Mouse (Mus musculus) hindbrain, embryonic 15.5 days (tissue): ENCODE data around the gene Fcrl6. TPM values are rescaled to one million over a fixed set of nuclear protein-coding genes. Genes with fewer than 3 reads are reported as not detected.

Experiments used
- ATAC-seq: fragments of 200-750 bp; cut with Nextera tagmentation; 2 replicates; pipeline ENCODE4 v1.8.0; 2017; ENCODE audit warnings: low read depth, moderate number of reproducible peaks, moderate TSS enrichment; ENCODE audit not compliant: low FRiP score
- H3K27ac ChIP-seq: fragments of 300-500 bp; sonication (generic); replicated peaks from 2 replicates; pipeline ENCODE4 v1.5.1; 2015; ENCODE audit warnings: mild to moderate bottlenecking, inconsistent platforms
- H3K27me3 ChIP-seq: fragments of 300-500 bp; sonication (generic); 2 replicates; pipeline ENCODE4 v1.6.1; 2015; ENCODE audit warnings: control low read depth, inconsistent platforms
- H3K36me3 ChIP-seq: fragments of 300-500 bp; sonication (generic); 2 replicates; pipeline ENCODE4 v1.6.1; 2015; ENCODE audit warnings: control low read depth, inconsistent platforms
- H3K4me1 ChIP-seq: fragments of 300-500 bp; sonication (generic); replicated peaks from 2 replicates; pipeline ENCODE4 v1.6.1; 2015; ENCODE audit warnings: control low read depth, inconsistent platforms
- H3K4me2 ChIP-seq: fragments of 300-500 bp; sonication (generic); 2 replicates; pipeline ENCODE4 v1.6.1; 2015; ENCODE audit warnings: moderate library complexity, mild to moderate bottlenecking, inconsistent platforms
- H3K4me3 ChIP-seq: fragments of 300-500 bp; sonication (generic); 2 replicates; pipeline ENCODE4 v1.5.1; 2015; ENCODE audit warnings: mild to moderate bottlenecking, inconsistent platforms
- H3K9ac ChIP-seq: fragments of 300-500 bp; sonication (generic); 2 replicates; pipeline ENCODE4 v1.6.1; 2015; ENCODE audit warnings: inconsistent platforms
- H3K9me3 ChIP-seq: fragments of 300-500 bp; sonication (generic); 2 replicates; pipeline ENCODE4 v1.6.1; 2016; ENCODE audit warnings: control low read depth, inconsistent platforms
- WGBS: fragments of 180-500 bp; shearing (Covaris S2); methylation state at CpG from one replicate; pipeline ENCODE4 v1.1.7; 2015; 5-methylcytosine and 5-hydroxymethylcytosine counted together
- polyA plus RNA-seq: library from polyadenylated mRNA; unstranded; fragments of >200 nt; fragmentation: Nextera tagmentation; extraction: Ambion mirVana; gene quantifications from 2 replicates; pipeline ENCODE4 v1.2.1, GENCODE M21; 2015

Gene Fcrl6
- polyA plus RNA-seq, 1 experiment from 2014 or later: 0.22 TPM

- H3K27ac ChIP-seq: no peak overlapping the region
- no peaks in the 10 kb centered on the region for H3K9me3 ChIP-seq
- no peak overlapping the region for H3K9ac ChIP-seq
- H3K27me3 ChIP-seq: no peaks in the 10 kb centered on the region
- no peaks in the 10 kb centered on the region for H3K36me3 ChIP-seq
- no peaks in the 10 kb centered on the region for H3K4me1 ChIP-seq
- 0 out of 2 replicates have a peak overlapping the region, but pooled peaks have one; percentile 63 for H3K4me3 ChIP-seq
- no peak for ATAC-seq
- 88% methylated on average over 5 of the region's 5 CpGs for WGBS
- H3K4me2 ChIP-seq: 0 out of 2 replicates have a peak overlapping the region, but pooled peaks have one; percentile 74
Measured at GRCm38 (mm10) chr1:172631721-172632120, 29.4 kb upstream of the Fcrl6 start.

DNA sequence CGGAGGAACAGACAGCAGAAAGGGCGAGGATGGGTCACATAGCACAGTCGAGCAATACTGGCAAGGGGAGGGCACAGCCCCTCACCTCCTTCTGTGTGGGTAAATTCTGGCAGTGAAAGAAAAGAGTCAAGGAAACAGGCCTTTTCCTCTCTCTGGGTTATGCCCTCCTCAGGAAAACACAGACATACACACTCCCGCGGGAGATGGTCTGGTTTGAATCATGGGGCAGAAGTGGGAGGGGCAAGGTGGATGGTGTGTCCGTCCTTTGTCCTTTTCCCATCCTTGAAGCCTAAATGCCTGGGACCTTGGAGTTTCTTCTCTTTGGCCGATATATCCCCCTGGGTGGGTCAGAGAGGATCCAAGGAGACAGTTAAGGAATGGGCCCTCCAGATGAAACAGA is 27.5 kb upstream of the Fcrl6 start:
- ATAC-seq: no peak

GRCm38 (mm10) chr1:172626306-172626705 is 24.0 kb upstream of the Fcrl6 start:
- no peak for ATAC-seq
- 96% methylated on average over 3 of the region's 3 CpGs for WGBS

More for the DNA sequence above, 27.5 kb upstream of the Fcrl6 start:
- no peak overlapping the region for H3K4me2 ChIP-seq
- no peak overlapping the region for H3K27ac ChIP-seq
- H3K4me3 ChIP-seq: no peak overlapping the region
- no peaks in the 10 kb centered on the region for H3K9me3 ChIP-seq
- WGBS: 69% methylated on average over 7 of the region's 7 CpGs
- no peaks in the 10 kb centered on the region for H3K36me3 ChIP-seq
- no peaks in the 10 kb centered on the region for H3K4me1 ChIP-seq
- no peaks in the 10 kb centered on the region for H3K27me3 ChIP-seq
- H3K9ac ChIP-seq: no peak overlapping the region

DNA sequence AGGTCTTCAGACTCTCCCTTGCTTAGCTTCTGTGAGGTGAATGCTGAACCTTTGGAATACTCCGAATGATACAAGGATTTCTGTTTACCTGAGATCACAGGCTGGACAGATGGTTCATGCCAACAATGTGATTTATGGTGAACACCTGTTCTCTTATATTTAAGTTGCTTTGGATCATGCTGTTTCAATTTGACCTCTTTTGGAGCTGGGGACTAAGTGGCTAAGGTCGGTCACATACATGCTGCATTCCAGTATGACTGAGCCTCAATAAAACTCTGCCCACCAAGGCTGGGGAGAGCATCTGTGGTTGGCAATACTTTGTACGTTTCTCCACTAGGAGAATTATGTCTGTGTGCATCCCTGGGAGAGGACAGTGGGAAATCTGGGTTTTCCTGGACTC is 21.7 kb upstream of the Fcrl6 start:
- no peak overlapping the region for H3K9ac ChIP-seq

More at GRCm38 (mm10) chr1:172626306-172626705, 24.0 kb upstream of the Fcrl6 start:
- Histone ChIP-seq H3K9ac (no peak overlapping the region), H3K4me1 (no peaks in the 10 kb centered on the region), H3K4me3 (no peak overlapping the region), H3K4me2 (no peak overlapping the region), H3K9me3 (no peaks in the 10 kb centered on the region), H3K27me3 (no peaks in the 10 kb centered on the region), H3K27ac (no peak overlapping the region), H3K36me3 (no peaks in the 10 kb centered on the region)

DNA sequence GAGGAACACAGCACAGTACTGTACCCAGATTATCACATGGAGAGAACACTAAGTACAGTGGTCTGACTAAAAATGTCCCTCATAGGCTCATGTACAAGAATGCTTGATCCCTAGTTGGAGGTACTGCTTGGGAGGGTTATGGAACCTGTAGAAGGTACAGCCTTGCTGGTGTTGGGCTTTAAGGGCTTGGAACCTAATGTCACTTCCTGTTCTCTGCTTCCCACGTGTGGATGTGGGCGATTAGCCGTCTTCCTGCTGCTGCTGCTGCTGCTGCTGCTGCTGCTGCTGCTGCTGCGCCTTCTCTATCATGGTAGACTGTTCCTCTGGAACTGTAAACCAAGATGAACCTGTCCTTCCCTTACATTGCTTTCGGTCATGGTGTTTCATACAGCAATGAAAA is 21.2 kb upstream of the Fcrl6 start:
- Histone ChIP-seq H3K27me3 (no peaks in the 10 kb centered on the region), H3K4me2 (no peak overlapping the region), H3K9ac (no peak overlapping the region), H3K9me3 (no peaks in the 10 kb centered on the region), H3K4me1 (no peaks in the 10 kb centered on the region), H3K36me3 (no peaks in the 10 kb centered on the region), H3K4me3 (no peak overlapping the region), H3K27ac (no peak overlapping the region)
- 79% methylated on average over 5 of the region's 5 CpGs for WGBS
- ATAC-seq: no peak

More for the DNA sequence above, 21.7 kb upstream of the Fcrl6 start:
- Histone ChIP-seq H3K27ac (no peak overlapping the region), H3K27me3 (no peaks in the 10 kb centered on the region), H3K36me3 (no peaks in the 10 kb centered on the region), H3K4me2 (no peak overlapping the region), H3K4me3 (no peak overlapping the region), H3K4me1 (no peaks in the 10 kb centered on the region), H3K9me3 (no peaks in the 10 kb centered on the region)
- WGBS: 85% methylated on average over 3 of the region's 3 CpGs
- no peak for ATAC-seq

DNA sequence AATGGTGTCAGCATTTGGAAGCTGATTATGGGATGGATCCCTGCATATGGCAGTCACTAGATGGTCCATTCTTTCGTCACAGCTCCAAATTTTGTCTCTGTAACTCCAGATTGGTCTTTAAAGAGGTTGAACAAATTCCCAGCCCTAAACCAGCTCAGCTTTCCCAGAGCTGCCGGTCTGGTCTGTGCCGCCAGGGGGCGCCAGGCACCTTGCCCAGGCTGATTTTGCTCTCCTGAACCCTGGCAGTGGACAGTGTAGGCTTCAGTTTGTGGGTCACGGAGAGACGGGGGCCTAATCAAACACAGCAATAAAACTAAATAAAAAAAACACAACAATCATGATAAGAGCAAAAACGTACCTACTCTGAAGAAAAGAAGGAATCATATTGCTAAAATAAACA is 16.9 kb upstream of the Fcrl6 start:
- WGBS: 20% methylated on average over 7 of the region's 7 CpGs
- H3K9ac ChIP-seq: no peak overlapping the region
- peaks cover 17% of the 10 kb centered on the region for H3K4me1 ChIP-seq
- H3K4me2 ChIP-seq: no peak overlapping the region
- no peak overlapping the region for H3K4me3 ChIP-seq
- no peaks in the 10 kb centered on the region for H3K36me3 ChIP-seq
- no peak for ATAC-seq
- no peaks in the 10 kb centered on the region for H3K27me3 ChIP-seq
- no peaks in the 10 kb centered on the region for H3K9me3 ChIP-seq
- H3K27ac ChIP-seq: no peak overlapping the region

- Histone ChIP-seq H3K36me3 (no peaks in the 10 kb centered on the region), H3K9ac (no peak overlapping the region), H3K27ac (no peak overlapping the region), H3K4me1 (peaks cover 17% of the 10 kb centered on the region), H3K4me2 (no peak overlapping the region), H3K9me3 (no peaks in the 10 kb centered on the region), H3K4me3 (no peak overlapping the region), H3K27me3 (no peaks in the 10 kb centered on the region)
- ATAC-seq: no peak
- WGBS: 71% methylated on average over 4 of the region's 4 CpGs
Measured at GRCm38 (mm10) chr1:172618141-172618540, 15.8 kb upstream of the Fcrl6 start.

- Histone ChIP-seq H3K9me3 (no peaks in the 10 kb centered on the region), H3K4me1 (peaks cover 17% of the 10 kb centered on the region), H3K4me3 (peak overlapping the region; percentile 44), H3K27ac (no peak overlapping the region), H3K27me3 (no peaks in the 10 kb centered on the region), H3K4me2 (peak overlapping the region; percentile 81), H3K9ac (no peak overlapping the region), H3K36me3 (no peaks in the 10 kb centered on the region)
- WGBS: 20% methylated on average over 14 of the region's 14 CpGs
- peak; percentile 27 for ATAC-seq
Measured at GRCm38 (mm10) chr1:172617365-172618076, 15.2 kb upstream of the Fcrl6 start.

DNA sequence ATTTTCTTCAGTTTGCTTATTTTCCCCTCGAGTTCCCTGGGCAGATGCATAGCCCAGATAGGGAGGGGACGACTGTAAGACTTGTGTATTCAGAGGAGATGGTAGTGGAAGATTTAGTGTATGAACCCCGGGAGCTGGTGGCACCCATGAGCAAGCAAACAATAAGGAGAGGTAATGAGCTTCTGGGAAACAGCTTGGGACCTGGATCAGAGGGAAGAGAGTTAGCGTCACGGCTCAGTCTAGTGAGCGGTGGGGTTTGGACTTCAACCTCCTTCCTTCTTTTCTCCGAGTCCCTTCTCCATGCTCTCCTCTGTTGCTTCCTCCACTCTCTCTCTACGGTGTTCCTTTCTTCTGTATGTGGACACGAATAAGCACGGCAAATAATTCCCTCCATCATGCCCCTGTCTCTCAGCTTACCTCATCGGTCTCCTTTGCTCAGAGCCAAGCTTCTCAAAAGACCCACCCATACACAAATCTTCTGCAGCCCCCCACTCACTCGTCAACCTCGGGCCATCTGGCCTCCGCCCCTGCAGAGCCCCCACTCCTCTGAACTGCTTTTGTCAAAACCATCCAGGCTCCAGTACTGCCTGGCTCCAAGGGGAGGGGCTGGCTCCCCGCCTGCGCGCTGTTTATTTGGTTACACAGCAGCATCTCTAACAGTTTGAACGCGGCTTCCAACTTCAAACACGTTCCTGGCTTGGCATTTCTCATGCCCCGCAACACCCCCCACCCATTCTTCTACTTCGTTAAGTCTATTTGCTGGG is 14.4 kb upstream of the Fcrl6 start:
- 5% methylated on average over 22 of the region's 22 CpGs for WGBS
- peak; percentile 86 for ATAC-seq
- Histone ChIP-seq H3K4me3 (peak overlapping the region; percentile 44), H3K27me3 (no peaks in the 10 kb centered on the region), H3K9me3 (no peaks in the 10 kb centered on the region), H3K4me2 (peak overlapping the region; percentile 81), H3K4me1 (peaks cover 17% of the 10 kb centered on the region), H3K36me3 (no peaks in the 10 kb centered on the region), H3K27ac (peak overlapping the region; percentile 53), H3K9ac (peak overlapping the region; percentile 49)

GRCm38 (mm10) chr1:172615412-172615811 is 13.1 kb upstream of the Fcrl6 start:
- Histone ChIP-seq H3K27ac (no peak overlapping the region), H3K4me3 (no peak overlapping the region), H3K27me3 (no peaks in the 10 kb centered on the region), H3K9me3 (no peaks in the 10 kb centered on the region), H3K4me1 (peaks cover 17% of the 10 kb centered on the region), H3K4me2 (no peak overlapping the region), H3K9ac (no peak overlapping the region), H3K36me3 (no peaks in the 10 kb centered on the region)
- 77% methylated on average over 4 of the region's 4 CpGs for WGBS
- ATAC-seq: no peak

GRCm38 (mm10) chr1:172614654-172615053 is 12.3 kb upstream of the Fcrl6 start:
- H3K9ac ChIP-seq: no peak overlapping the region
- H3K36me3 ChIP-seq: no peaks in the 10 kb centered on the region
- ATAC-seq: no peak
- H3K27ac ChIP-seq: no peak overlapping the region
- no peak overlapping the region for H3K4me3 ChIP-seq
- peaks cover 17% of the 10 kb centered on the region for H3K4me1 ChIP-seq
- H3K27me3 ChIP-seq: no peaks in the 10 kb centered on the region
- 83% methylated on average over 10 of the region's 10 CpGs for WGBS
- no peaks in the 10 kb centered on the region for H3K9me3 ChIP-seq
- H3K4me2 ChIP-seq: no peak overlapping the region

GRCm38 (mm10) chr1:172612745-172613144 is 10.4 kb upstream of the Fcrl6 start:
- Histone ChIP-seq H3K4me1 (peaks cover 17% of the 10 kb centered on the region), H3K27me3 (no peaks in the 10 kb centered on the region), H3K4me3 (no peak overlapping the region), H3K9me3 (no peaks in the 10 kb centered on the region), H3K27ac (no peak overlapping the region), H3K36me3 (no peaks in the 10 kb centered on the region), H3K4me2 (no peak overlapping the region), H3K9ac (no peak overlapping the region)
- WGBS: 61% methylated on average over 1 of the region's 1 CpGs
- no peak for ATAC-seq
